Mouse (Mus musculus): ENCODE results near the gene Pglyrp2.

The Pglyrp2 gene

GRCm38 (mm10) chr17:32403417-32403816 is 20.6 kb downstream of the Pglyrp2 start, which contains the start of gene Rasal3:
Gene Rasal3 (minus strand): TSS chr17:32403583.
- intact Hi-C loops (cut with DNase I), result no loop called here

- intact Hi-C loops (cut with DNase I), result no loop called here
Observed at GRCm38 (mm10) chr17:32402779-32403157, 21.2 kb downstream of the Pglyrp2 start.

- intact Hi-C loops (cut with DNase I), result no loop called here
Observed at GRCm38 (mm10) chr17:32402011-32402778, 21.8 kb downstream of the Pglyrp2 start.

- intact Hi-C loops (cut with DNase I), result no loop called here
Observed at GRCm38 (mm10) chr17:32396266-32396665, 27.7 kb downstream of the Pglyrp2 start.

- intact Hi-C loops (cut with DNase I), result loop anchor here (5.0 kb wide), 1 partner anchor 38 kb away; no protein-coding TSS in a partner anchor
Observed at GRCm38 (mm10) chr17:32393944-32394343, 30.0 kb downstream of the Pglyrp2 start.

GRCm38 (mm10) chr17:32389101-32389659 is 34.8 kb downstream of the Pglyrp2 start, which contains the start of gene Wiz:
Gene Wiz (minus strand): TSS chr17:32389439.
- intact Hi-C loops (cut with DNase I), result loop anchor here (5.0 kb wide), 2 partner anchors 37 to 103 kb away; partner anchors contain the start of gene Akap8l

GRCm38 (mm10) chr17:32388370-32389100 is 35.4 kb downstream of the Pglyrp2 start:
- intact Hi-C loops (cut with DNase I), result loop anchor here (5.0 kb wide), 2 partner anchors 36 to 104 kb away; partner anchors contain the start of gene Akap8l

GRCm38 (mm10) chr17:32387986-32388369 is 36.0 kb downstream of the Pglyrp2 start:
- intact Hi-C loops (cut with DNase I), result loop anchor here (5.0 kb wide), 2 partner anchors 36 to 104 kb away; partner anchors contain the start of gene Akap8l

GRCm38 (mm10) chr17:32386659-32387432 is 37.1 kb downstream of the Pglyrp2 start:
- intact Hi-C loops (cut with DNase I), result loop anchor here (5.0 kb wide), 2 partner anchors 35 to 105 kb away; partner anchors contain the start of gene Akap8l

GRCm38 (mm10) chr17:32383661-32384060 is 40.3 kb downstream of the Pglyrp2 start:
- intact Hi-C loops (cut with DNase I), result no loop called here

- intact Hi-C loops (cut with DNase I), result no loop called here
Observed at GRCm38 (mm10) chr17:32382576-32382975, 41.4 kb downstream of the Pglyrp2 start.

GRCm38 (mm10) chr17:32378786-32379185 is 45.2 kb downstream of the Pglyrp2 start:
- intact Hi-C loops (cut with DNase I), result no loop called here

- intact Hi-C loops (cut with DNase I), result no loop called here
Observed at GRCm38 (mm10) chr17:32377137-32377536, 46.8 kb downstream of the Pglyrp2 start.

- intact Hi-C loops (cut with DNase I), result no loop called here
Observed at GRCm38 (mm10) chr17:32376475-32376874, 47.5 kb downstream of the Pglyrp2 start.

- intact Hi-C loops (cut with DNase I), result no loop called here
Observed at GRCm38 (mm10) chr17:32368991-32369578, 54.9 kb downstream of the Pglyrp2 start.

GRCm38 (mm10) chr17:32367706-32368105 is 56.3 kb downstream of the Pglyrp2 start:
- intact Hi-C loops (cut with DNase I), result no loop called here

GRCm38 (mm10) chr17:32365296-32365695 is 58.7 kb downstream of the Pglyrp2 start:
- intact Hi-C loops (cut with DNase I), result no loop called here

GRCm38 (mm10) chr17:32364850-32365249 is 59.1 kb downstream of the Pglyrp2 start:
- intact Hi-C loops (cut with DNase I), result no loop called here

GRCm38 (mm10) chr17:32364331-32364730 is 59.6 kb downstream of the Pglyrp2 start:
- intact Hi-C loops (cut with DNase I), result no loop called here

GRCm38 (mm10) chr17:32363821-32364301 is 60.1 kb downstream of the Pglyrp2 start:
- intact Hi-C loops (cut with DNase I), result no loop called here
